Mouse (Mus musculus) T-helper 17 cell (primary cell): ENCODE data around the gene Kif18b.

ENCODE experiments used
- in situ Hi-C, 2 experiments: fragments of 300-600 bp; cut with MboI, MseI; formaldehyde crosslinking; loops; 1 replicate in 1 of 2; 2 replicates in 1 of 2; pipeline ENCODE4 v1.15.1; 2025; ENCODE audit warnings: high pct_unique_total_duplicates in 2 of 2

The Kif18b gene

DNA sequence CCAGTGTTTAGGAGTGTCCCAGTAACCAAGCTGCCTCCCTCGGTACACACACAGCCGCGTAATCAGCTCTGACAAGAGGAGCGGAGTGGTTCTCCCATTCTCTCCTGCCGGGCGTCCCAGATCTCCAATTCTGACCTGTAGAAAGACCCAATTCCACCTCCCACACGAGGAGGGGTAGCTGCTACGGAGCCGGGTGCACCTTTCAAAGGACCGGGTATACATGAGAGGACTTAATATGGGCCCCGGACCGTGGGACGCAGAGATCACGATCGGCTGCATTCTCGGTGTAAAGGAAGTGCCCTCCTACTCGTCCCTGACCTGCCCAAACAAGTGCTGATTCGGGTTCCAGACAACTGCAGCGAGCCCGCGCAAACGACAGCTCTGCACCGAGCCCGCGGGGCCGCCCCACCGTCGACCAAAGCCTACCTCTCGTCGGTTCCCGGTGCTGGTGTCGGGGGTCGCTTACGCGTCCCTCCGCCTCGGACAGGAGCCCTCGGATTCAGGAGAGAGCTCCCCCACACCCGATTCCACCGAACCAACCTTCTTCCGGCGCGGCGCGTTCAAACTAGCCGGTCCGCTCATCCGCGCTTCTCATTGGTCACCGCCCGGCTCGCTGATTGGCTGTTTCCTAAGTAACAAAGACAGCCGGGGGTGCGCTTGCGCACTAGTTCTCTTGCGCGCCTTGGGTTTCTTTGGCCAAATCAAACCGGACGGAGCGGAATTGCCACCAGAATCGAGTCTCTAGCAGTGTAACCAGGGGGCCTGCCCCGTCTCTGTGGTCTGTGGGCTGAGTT lies at the start of gene Kif18b:
Gene Kif18b, minus strand, starts transcription at position 568 of the 794 bp plus-strand sequence.
- in situ Hi-C loops = no loop called here

DNA sequence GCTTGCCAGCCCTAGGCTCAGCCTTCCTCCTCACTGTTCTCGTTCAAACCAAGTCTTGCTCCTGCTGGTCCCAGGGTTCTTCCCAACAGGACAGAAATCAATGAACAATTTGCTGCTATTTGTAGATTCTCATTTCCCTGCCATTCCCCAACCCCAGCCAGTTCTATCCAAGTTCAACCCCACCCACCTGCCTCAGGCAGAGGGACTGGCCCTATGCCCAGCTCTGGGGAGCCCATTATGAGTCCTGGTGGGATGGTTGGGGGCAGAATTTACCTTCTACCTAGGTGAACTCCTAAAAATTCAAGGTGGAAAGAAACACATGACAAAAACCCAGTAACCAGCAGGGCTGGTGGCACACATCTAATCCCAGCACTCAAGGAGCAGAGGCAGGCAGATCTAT lies 47.4 kb upstream of the Kif18b start:
- in situ Hi-C loops = no loop called here

DNA sequence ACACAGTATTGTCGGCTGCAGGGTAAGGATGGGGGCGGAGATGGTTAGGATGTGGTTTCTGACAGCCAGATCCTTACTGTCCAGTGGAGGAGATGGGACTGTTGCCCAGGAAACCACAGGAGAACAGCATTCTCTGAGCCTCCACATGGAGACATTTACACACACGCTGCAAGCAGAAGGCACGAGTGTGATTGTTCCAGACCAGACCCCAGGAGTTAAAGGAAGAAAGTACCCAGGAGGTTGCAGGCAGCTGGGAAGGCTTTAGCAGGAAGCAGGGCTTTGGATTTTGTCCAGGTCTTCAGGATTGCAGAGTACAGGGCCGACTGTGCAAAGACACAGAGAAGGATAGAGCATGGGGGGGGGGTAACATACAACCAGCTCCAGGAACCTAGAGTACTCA lies 46.7 kb upstream of the Kif18b start:
- in situ Hi-C loops = no loop called here

DNA sequence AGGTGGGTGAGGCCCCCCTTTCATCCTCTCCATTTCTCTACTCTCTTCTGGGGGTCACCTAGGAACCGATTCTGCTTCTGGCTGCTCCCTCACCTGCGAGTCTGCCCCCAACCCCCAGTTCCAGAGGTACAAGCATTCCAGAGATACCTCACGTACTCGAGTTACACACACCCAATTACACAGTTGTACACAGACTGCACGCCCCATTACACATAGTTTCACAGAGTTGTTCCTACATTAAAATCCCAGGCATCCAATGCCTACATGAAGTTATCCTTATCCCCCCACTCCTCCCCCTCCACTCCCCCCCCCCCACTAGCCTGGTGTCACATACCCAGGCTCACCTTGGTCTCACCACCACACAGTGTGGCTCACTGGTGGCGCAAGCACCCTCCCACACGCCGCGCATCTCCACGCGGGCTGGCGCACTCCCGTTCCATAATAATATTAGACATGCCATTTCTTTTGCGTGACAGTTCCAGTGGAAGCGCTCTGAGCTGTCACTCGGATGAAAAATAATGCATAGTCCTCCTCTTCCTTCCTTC lies 39.7 kb upstream of the Kif18b start:
- in situ Hi-C loops = no loop called here

DNA sequence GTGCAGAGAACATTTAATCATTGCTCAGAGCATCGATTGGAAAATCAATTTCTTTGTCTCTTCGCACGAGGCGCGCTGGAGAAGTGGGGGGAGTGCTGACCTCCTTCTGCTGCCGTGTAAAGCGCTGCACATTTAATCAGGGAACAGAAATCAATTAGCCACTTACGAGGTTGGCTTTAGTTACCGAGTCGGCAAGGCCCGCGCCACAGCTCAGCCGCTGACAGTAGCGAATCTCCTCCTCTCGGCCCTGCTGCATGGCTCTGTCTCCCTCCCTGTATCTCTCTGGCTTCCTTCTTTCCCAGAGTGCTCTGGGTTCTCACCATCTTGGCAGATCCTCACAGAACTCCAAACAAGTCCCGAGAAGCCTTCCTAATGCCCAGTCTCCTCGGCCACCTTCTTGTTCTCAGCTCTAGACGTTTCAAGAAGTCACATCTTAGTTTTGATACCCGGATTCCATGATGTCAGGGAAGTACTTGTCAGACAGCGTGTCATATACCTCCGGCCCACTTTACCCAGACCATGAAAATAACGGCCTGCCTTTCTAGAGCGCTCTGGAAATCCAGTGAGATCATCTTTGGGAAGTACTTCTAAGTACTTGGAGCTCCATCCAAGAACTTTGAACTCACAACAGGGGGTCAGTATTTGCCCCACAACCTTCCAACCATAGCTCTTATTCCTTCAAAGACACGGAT lies 39.1 kb upstream of the Kif18b start:
- in situ Hi-C loops = no loop called here

DNA sequence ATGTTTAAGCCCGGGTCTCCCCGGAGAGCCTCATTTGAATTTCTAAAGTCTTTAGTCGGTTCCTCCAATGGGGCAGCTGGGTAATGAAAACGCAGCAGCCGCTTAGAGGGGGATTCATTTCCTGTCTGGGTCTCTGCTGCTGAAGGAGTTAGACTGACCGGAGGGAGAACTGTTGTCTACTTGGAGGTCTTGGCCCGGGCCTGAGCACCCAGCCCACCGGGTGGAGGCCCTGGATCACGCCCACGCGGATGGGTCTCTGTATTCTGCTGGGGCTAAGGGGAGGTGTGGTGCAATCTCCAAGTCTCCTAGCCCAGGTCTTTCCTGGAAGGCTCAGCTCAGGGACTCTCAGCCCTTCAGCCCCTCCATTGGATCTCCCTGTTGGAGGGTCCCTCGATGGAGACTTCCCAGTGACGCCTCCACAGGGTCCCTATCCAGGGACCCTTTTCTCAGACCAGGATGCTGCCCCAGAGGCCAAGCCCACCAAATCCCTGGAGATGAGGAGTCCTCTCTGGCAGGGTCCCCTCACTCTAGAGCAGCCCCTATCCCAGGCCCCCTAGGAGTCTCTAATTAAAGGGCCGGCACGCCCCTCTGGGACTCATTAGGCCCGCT lies 38.4 kb upstream of the Kif18b start:
- in situ Hi-C loops = no loop called here

DNA sequence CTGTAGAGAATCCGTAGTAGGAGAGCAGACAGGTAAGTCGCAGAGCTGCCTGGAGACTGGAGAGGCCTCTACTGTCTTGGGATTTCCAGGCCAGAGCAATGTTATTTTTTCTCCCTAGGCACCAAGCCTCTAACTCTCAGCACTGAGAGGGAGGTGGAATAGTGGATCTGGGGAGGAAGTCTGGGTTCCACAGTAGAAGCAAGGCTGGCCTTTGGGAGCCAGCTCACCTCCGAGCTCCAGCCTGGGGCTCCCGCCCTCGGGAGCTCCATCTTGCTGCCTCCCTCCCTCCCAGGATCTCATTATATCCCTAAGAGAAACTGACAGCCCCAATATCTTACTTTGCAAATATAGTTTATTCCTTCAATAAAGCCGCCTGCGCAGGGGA lies 37.9 kb upstream of the Kif18b start:
- in situ Hi-C loops = no loop called here

DNA sequence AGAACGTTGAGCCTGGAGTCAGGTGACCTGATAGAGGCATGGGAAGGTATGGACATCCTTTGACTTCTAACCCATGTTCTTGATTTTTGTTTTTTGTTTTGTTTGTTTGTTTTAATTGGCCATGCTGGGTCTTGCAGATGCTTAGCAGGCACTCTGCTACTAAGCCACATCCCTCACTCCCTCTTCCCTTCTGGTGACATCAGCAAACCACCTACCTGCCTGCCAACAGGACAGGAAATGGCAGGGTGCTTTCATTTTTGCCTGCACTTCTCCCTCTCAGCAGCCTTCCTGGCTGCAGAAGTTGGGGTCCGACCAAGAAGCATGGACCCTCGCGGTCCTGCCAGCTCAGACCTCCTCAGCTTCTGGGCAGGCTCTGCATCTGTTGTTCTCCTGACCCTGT lies 36.2 kb upstream of the Kif18b start:
- in situ Hi-C loops = no loop called here

DNA sequence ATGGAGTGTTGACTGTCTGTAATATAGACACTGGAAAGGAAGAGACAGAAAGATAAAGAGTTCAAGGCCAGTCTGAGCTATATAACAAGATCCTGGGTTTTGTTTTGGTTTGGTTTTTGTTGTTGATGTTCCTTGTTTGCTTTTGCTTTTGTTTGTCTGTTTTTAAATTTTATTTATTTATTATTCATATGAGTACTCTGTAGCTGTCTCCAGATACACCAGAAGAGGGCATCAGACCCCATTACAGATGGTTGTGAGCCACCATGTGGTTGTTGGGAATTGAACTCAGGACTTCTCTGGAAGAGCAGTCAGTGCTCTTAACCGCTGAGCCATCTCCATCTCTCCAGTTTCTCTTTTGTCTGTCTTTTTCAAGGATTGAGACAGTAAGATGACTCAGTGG lies 33.9 kb upstream of the Kif18b start:
- in situ Hi-C loops = no loop called here

DNA sequence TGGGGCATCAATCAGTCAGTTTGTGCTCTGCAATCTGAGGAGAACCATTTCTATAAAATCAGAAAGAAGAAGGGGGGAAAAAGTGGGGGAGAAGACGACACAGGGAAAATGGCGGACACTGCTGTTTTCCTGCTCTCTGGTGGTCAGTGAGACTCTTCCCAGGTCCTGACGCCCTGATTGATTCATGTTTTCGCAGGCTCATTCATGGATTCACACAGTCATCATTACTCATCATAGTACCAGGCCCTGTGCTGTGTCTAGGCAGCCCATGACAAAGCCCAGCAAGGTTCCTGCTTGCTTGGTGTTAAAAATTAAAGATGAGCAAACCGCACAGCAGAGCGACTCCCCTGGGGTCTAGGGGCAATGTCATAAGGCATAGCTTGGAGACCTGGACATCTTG lies 33.5 kb upstream of the Kif18b start:
- in situ Hi-C loops = no loop called here

DNA sequence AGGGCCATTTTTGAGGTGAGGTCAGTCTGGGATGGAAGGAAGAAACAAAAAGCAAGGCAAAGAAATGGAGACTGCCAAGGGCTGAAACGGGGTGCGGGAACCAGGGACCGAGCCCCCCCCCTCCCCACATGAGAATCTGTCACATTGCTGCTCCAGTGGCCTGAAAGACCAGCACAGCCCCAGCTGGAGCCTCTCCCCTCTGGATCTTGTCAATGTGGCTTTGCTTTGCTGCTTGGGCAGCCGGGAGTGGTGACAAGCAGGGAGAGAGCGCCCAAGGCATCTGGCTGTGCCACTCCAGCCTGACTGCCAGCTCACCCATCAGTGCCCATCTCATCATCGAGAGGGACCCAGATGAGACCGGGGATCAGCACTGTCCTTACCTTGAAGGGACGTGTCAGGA lies 32.8 kb upstream of the Kif18b start:
- in situ Hi-C loops = no loop called here

DNA sequence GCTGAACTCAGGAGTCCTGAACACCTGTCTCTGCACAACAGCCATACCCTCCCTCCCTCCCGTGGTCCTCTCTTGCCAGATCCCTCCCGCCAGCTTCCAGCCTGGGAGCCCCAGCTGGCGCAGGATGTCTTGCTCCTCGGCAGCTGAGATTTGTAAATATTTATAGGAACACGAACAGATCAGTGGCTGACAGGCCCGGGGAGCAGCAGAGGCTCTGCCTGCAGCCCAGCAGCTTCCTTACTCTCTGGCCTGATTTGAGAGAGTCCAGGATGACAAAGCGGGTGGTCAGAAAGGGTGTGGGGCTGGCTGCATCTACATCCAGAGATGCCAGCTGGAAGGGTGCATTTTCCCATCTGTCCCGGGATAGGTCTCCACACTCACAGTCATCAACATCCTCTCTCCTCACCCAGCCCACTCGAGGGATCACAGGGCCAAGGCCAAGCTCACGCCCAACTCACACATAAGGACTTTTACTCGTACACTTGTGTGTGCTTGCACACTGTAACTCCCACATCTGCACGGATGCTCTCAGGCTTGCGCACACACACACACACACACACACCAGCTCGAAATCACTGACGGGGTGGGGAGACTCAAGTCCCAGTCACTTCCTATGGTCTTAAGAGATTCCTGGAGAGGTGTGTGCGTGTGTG lies 32.2 kb upstream of the Kif18b start:
- in situ Hi-C loops = no loop called here

DNA sequence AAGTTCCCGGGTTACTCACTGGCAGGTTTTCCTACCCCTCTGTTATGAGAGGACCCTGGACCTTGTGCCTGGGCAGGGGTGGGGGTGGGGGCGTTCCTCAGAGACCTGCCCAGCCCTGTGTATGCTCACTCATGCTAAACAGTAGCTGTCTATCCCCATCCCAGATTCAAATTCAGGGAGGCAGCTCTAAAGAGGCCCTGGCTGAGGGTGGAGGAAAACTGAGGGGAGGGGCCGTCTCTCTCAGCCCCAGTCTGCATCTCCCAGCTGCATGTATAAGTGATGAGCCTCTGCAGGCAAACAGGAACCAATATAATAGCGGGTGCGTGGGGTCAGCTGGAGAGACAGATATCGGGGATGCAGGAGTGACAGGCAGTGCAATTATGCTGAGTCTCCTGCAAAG lies 28.0 kb upstream of the Kif18b start:
- in situ Hi-C loops = no loop called here

DNA sequence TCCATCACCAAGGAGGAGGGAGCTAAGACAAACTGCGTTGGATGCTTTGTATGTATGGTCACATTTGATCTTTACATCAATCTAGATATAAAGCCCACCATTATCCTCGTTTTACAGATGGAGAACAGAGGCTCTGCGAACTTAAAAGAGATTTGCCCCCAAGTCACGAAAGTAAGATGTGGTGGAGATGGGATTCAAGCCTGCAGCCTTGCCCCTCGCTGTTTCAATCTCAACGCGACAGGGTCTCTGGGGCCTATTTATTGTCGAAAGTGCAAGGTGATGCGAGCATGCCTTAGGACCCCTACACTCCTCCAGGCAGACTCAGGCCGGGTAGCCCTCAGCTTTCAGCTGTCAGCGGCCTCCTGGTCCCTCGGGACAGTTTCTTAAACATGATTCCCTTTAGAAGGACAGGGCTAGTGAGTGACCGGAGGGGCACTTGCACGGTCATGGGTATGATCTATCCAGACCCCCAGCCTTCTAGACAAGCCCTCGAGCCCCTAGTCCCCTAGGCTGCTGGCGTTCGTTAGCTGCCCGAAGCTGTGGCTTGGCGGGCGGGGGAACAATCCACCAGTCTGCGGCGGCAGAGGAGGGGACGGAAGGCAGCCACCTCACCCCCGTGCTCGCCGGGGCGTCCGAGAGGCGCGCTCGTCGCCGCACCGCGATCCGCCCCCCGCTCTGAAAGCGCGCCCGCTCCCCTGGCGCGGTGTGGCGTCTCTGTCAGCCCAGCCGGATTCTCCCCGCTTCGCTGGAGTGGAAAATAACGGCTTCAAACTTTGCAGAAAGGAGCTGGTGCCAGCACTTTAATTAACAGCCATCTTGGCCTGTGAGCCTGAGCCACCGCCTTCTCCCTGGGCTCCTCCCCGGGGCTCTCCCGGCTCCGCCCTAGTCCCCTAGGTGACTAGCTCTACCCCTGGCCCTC lies 23.4 kb upstream of the Kif18b start:
- in situ Hi-C loops = no loop called here

DNA sequence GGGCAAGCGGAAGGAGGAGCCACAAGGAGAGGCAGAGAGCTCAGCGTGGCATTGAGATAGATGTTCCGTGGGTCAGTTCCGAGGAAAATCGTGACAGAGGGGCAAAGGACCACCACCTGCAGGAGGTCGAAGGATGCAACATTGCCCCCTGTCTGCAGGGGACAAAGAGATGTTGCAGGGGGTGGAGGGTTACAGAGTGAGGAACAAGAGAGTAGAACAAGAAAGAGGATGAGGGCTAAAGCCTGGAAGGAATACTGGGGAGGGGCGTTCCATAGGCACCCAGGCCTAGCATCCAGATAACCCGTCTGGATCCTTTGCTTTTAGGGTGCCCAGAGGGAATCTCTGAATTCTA lies 22.0 kb upstream of the Kif18b start:
- in situ Hi-C loops = no loop called here

DNA sequence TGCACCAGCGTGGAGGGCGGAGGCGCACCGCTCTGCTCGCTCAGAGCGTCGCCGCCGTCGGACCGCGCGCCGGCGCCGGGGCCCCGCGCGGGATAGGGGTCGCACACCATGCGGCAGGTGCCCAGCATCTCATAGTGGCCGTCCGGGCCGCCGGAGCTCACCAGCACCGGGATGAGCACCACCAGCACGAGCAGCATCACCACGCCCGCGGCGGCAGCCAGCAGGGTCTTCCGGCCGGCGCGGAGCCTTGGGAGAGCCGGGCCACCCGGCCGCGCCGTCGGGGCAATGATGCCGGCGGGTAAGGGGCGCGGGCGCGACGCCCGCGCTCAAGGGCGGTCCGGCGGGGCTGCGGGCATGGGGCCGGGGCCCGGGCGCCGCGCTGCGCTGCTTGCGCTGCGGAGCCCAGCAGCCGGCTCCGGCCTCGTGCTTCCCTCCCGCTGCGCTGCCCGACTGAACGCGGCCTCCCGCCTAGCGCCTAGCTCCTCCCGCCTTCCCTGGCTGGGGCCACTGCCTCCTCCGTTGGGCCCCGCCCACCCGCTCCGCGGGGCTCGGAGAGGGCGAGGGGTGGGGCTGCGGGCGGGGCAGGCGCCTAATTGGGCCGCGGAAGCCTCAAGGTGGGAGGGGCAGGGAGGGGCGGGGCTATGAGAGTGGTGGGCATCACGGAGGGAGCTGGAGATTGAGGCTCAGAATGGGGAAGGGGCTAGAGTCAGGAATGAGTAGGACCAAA lies 21.5 kb upstream of the Kif18b start, which contains the start of gene C1ql1:
Gene C1ql1, minus strand, starts transcription at position 424 of the 727 bp plus-strand sequence.
- in situ Hi-C loops = no loop called here

DNA sequence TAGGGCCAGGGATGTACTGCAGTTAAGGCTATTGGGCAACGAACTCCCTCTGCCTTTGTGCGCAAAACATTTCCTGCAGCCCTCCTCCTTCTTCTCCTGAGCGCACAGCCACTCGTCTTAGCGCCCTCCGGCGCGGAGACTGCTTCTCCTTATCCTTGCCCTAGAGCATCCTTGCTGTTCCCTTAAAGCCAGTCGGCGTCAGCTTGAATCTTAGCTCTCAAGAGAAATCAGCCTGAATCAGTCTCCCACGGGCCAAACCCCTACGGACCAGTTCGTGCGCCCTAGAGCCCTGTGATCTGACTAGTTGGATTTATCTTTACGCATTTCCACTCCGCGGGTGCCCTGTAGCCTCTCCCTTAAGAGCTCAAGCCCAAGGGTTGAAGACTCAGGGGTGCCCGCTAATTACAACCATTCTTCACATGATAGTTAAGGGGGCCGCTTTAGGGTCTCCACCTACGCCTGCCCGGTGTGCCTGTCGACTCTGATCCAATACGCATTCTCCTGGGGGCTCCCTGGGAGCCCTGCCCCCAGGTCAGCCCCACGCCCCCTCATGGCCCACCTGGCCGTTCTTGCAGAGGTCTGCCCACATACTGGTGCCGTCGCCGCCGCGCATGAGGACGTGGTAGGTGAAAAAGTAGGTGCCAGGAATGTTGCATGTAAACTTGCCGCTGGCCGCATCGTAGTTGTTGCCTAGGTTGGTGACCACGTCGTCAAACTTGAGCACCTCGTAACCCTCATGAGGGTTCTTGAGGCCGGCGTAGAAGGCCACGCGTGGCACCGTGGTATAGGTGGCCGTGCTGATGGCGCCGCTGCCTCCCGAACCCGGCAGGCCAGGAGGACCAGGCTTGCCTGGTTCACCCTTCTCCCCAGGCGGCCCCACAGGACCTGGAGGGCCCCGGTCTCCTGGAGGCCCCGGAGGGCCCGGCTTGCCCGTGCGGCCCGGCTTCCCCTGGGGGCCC lies 20.7 kb upstream of the Kif18b start:
- in situ Hi-C loops = no loop called here

DNA sequence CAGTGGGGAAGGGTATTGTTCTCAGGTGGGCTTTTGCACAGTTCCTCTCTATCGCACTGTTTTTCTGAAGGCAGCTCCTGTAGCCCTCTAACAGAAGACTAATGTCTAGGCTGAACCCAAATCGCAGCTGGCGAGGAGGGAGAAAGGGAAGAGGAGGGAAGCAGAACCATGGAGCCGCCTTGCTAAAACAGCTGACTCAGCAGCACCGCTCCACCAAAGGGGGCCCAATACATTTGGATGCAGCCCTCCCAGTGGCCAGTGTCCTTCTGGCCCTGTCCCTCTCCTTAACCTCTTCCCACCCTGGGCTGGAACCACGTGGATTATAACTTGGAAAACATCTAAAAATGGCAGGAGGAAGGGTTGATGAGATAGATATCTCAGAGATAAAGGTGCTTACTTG lies 16.3 kb upstream of the Kif18b start:
- in situ Hi-C loops = no loop called here

DNA sequence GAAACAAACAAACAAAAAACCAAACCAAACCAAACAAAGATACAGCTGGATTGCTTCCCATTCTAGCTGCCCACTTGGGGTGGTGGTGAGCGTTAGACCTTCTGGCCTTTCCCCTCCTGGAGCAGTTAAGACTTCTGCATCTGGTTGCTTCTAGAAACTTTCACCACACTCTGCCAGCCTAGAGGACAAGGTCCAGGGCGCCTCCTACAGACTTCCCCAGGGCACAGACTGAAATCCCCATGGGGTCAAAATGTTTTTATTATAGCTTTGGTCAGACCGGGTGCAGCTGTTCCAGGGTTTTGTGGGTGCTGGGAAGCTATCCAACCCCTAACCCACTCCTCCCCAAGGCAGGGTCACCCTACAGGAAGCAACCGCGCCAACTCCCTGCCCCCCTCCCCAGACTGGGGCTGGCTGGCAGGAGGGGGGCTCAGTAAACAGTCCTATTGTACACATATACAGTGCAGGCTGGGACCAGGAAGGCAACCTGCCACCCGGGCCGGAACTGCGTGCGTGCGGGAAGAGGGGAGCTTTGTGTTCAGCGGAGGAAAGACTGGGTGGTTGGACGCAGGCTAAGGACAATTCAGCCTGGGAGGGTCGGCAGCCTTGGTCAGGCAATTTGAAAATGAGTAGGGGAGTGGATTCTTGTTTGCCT lies 14.2 kb upstream of the Kif18b start:
- in situ Hi-C loops = no loop called here
